Mouse (Mus musculus) liver, embryonic 18 days (tissue): ENCODE data around the gene C130050O18Rik. TPM values are rescaled to one million over a fixed set of nuclear protein-coding genes. Genes with fewer than 3 reads are reported as not detected.

Experiments
- polyA plus RNA-seq: library from polyadenylated mRNA; depleted of rRNA; stranded (reverse); fragments of >200 nt; gene quantifications from 2 replicates; pipeline ENCODE4 v1.2.3, GENCODE M21; 2012; rRNA removed

Gene C130050O18Rik
- polyA plus RNA-seq = 1.8 and 1.9 TPM in 2 replicates

GRCm38 (mm10) chr5:139404801-139405401 lies at the start of gene C130050O18Rik:
Gene C130050O18Rik, plus strand, starts transcription at chr5:139405280.

DNA sequence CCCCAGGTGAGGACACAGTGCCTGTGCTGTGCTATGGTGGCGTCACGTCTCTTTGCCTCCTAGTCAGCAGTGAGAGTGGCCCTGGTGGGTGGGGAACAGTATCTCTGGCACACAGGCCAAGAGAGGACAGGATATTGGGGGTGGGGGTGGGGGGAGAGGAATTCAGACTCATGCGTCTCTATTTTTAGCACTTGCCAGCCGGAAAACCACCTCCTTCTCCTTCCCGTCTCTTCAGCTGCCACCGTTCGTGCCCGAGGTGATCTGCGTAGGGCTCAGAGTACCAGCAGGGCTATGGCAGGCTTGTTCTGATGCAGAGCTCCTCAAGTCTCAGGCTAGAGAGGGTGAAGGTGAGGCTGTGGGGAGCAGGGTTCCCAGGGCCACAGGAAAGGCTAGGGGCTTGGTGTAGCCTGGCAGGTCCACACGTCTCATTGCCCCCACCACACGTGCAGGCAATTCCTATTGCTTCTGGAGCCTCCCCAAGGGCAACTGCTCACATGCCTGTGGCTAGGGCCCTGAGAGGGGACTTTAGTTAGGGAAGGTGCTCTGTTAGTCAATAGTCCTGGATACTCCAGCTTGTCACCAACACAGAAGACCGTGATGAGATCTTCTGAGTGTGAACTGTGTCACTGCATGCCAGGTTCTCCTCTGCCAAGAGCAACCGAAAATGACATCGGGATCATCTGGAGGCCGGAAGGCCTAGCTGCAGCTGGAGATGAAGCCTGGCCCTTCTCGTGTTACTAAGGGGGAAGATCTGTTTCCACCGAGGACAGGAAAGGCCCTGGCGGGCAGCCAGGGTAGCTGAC lies 27.4 kb upstream of the C130050O18Rik start, which contains the start of gene Gpr146:
Gene Gpr146, plus strand, starts transcription at position 230 of the 803 bp plus-strand sequence.

DNA sequence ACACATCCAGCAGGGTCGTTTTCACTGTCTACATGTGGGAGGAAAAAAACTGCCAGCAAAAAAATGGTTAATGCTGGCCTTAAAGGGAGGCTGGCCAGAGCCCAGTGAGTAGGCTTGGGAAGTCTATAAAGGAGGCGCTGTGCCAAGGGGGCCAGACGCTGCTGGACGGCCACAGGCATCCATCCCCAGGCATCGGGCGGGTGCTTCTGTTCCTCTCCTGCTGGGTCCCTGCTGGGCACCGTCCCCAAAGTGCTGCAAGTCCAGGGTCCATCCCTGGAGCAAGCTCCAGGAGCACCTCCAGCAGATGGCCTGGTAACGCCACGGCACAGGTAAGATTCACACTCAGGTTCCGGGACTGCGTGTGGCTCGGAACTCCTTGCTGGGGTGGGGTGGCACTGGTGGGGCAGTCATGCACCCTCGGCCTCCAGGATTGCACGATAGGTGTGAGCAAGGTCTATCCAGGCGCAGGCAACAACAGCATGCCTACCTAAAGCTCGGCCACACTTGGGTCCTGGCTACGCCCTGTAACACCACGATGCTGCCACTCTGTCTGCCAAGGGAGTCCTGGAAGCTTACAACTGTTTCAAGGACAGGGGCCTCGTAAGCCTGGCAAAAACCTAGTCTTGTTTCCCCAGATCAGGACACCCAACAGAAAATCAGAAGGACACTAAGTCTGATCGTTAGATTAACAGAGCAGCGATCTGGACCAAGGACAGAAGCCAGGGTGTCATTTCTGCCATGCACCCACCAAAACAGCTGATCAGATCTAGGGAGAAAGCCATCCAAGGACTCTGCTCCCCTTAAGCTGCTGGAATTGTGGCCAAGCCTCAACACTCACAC lies 18.2 kb downstream of the C130050O18Rik start, which contains the start of gene Gper1:
Gene Gper1, plus strand, starts transcription at position 126 of the 840 bp plus-strand sequence.

GRCm38 (mm10) chr5:139460384-139461067 lies 55.4 kb downstream of the C130050O18Rik start, which contains the start of gene 3110082I17Rik:
Gene 3110082I17Rik, minus strand, starts transcription at chr5:139460527.

Other genes starting within 250 kb of the C130050O18Rik start
- gene Sun1, start 204.6 kb upstream of the C130050O18Rik start, polyA plus RNA-seq = 11.4 and 12.7 TPM in 2 replicates
- 45.1 and 47.9 TPM in 2 replicates for gene Get4, start 153.0 kb upstream of the C130050O18Rik start, polyA plus RNA-seq
- 3.9 and 4.5 TPM in 2 replicates for gene Adap1, start 79.7 kb upstream of the C130050O18Rik start, polyA plus RNA-seq
- gene Cox19, start 53.9 kb upstream of the C130050O18Rik start, polyA plus RNA-seq = 20.8 and 24.3 TPM in 2 replicates
- not detected in 2 replicates for gene Cyp2w1, start 52.7 kb upstream of the C130050O18Rik start, polyA plus RNA-seq
- gene Gpr146, start 27.6 kb upstream of the C130050O18Rik start, polyA plus RNA-seq = 13.6 and 18.2 TPM in 2 replicates
- gene Gper1, start 17.9 kb downstream of the C130050O18Rik start, polyA plus RNA-seq = 0.03 and 0.05 TPM in 2 replicates
- gene 3110082I17Rik, start 55.2 kb downstream of the C130050O18Rik start, polyA plus RNA-seq = 11.0 and 14.6 TPM in 2 replicates
- 3.1 and 3.2 TPM in 2 replicates for gene Zfand2a, start 79.3 kb downstream of the C130050O18Rik start, polyA plus RNA-seq
- not detected in 2 replicates for gene Uncx, start 138.2 kb downstream of the C130050O18Rik start, polyA plus RNA-seq